Mouse (Mus musculus): ENCODE results near the gene Olfr902. TPM values are rescaled to one million over a fixed set of nuclear protein-coding genes. Genes with fewer than 3 reads are reported as not detected.

Olfr902 gene
- polyA plus RNA-seq, 1 experiment = not detected

GRCm38 (mm10) chr9:38470807-38471206 lies 23.4 kb downstream of the Olfr902 start, which contains the start of gene Olfr905:
Gene Olfr905, plus strand, starts transcription at chr9:38471107.
- H3K36me3 ChIP-seq (ENCODE audit: control insufficient read depth, insufficient read depth, low read length) = no peaks in the 10 kb centered on the region
- TF ChIP-seq CTCF (conservative IDR thresholded peaks at IDR 0.05; ENCODE audit: insufficient read depth, insufficient read length, low read depth, low read length) (no peak), POLR2A (IDR thresholded peaks at IDR 0.05; ENCODE audit: low read depth, low read length) (no peak)
- H3K27me3 ChIP-seq (replicated peaks; ENCODE audit: control insufficient read depth, insufficient read depth, low read length) = no peaks in the 10 kb centered on the region
- no peak for DNase-seq
- H3K27ac ChIP-seq (ENCODE audit: insufficient read depth, low read depth, low read length) = no peak within 1 kb of the TSS
- no peak within 1 kb of the TSS for H3K4me3 ChIP-seq (ENCODE audit: insufficient read depth, low read depth, low read length)
- no peaks in the 10 kb centered on the region for H3K4me1 ChIP-seq (ENCODE audit: control insufficient read depth, insufficient read depth, low read length)

DNA sequence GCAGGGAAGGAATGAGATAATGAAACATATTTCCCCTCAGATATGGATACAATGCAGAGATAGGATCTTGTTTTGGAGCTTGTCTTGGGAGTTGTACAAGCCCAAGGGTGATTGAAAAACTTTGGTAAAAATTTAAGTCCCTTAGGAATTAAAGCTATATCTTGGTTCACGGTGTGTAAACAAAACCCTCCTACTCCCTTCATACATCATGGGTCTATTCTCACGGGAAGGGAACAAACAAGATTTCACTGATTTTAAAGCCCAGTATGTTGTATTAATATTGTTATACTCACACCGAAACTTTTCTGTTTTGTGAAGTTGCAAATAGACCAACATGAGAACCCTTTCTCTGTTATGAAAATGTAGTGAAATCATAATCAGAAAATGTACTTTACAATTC lies 39.3 kb downstream of the Olfr902 start, which contains the start of gene Olfr906:
Olfr906 (plus strand) TSS at position 301 of the 400 bp plus-strand sequence.
- no peak within 1 kb of the TSS for H3K4me3 ChIP-seq (ENCODE audit: insufficient read depth, low read depth, low read length)
- H3K36me3 ChIP-seq (ENCODE audit: control insufficient read depth, insufficient read depth, low read length) = no peaks in the 10 kb centered on the region
- H3K4me1 ChIP-seq (ENCODE audit: control insufficient read depth, insufficient read depth, low read length) = no peaks in the 10 kb centered on the region
- no peak for TF ChIP-seq CTCF (conservative IDR thresholded peaks at IDR 0.05; ENCODE audit: insufficient read depth, insufficient read length, low read depth, low read length)
- TF ChIP-seq POLR2A (IDR thresholded peaks at IDR 0.05; ENCODE audit: low read depth, low read length) = no peak
- WGBS = 71% methylated on average over 3 of the region's 3 CpGs
- DNase-seq = no peak
- H3K27ac ChIP-seq (ENCODE audit: insufficient read depth, low read depth, low read length) = no peak within 1 kb of the TSS
- no peaks in the 10 kb centered on the region for H3K27me3 ChIP-seq (replicated peaks; ENCODE audit: control insufficient read depth, insufficient read depth, low read length)

DNA sequence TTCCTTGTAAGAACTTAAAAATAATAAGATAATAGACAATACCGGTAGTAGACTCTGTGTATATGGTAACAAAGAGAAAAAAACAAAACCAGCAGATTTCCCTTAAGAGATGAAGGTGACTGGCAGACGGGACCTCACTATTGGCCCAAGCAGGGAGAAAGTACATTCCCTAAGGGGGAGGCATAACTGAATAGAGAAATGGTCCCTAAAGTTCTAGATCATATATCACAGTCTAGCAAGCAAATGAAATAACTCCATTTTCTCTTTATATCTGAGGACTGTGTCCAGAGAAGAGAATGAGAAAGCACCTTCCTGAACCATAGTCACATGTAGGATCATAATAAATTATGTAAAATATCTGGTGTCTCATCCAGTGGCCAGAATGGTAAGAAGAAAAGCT lies 48.0 kb downstream of the Olfr902 start, which contains the start of gene Olfr907:
Olfr907 (plus strand) TSS at position 301 of the 400 bp plus-strand sequence.
- Histone ChIP-seq H3K4me1 (ENCODE audit: control insufficient read depth, insufficient read depth, low read length) (no peaks in the 10 kb centered on the region), H3K36me3 (ENCODE audit: control insufficient read depth, insufficient read depth, low read length) (no peaks in the 10 kb centered on the region), H3K4me3 (ENCODE audit: insufficient read depth, low read depth, low read length) (no peak within 1 kb of the TSS), H3K27me3 (replicated peaks; ENCODE audit: control insufficient read depth, insufficient read depth, low read length) (no peaks in the 10 kb centered on the region), H3K27ac (ENCODE audit: insufficient read depth, low read depth, low read length) (no peak within 1 kb of the TSS)
- no peak for TF ChIP-seq CTCF (conservative IDR thresholded peaks at IDR 0.05; ENCODE audit: insufficient read depth, insufficient read length, low read depth, low read length)
- no peak for TF ChIP-seq POLR2A (IDR thresholded peaks at IDR 0.05; ENCODE audit: low read depth, low read length)
- WGBS = 76% methylated on average over 2 of the region's 2 CpGs
- DNase-seq = no peak

Other genes starting within 250 kb of the Olfr902 start
- gene Olfr893, start 239.3 kb upstream of the Olfr902 start, polyA plus RNA-seq (2012; rRNA removed) = not detected in 2 replicates
- not detected in 2 replicates for gene Olfr894, start 229.6 kb upstream of the Olfr902 start, polyA plus RNA-seq (2012; rRNA removed)
- not detected in 2 replicates for gene Olfr143, start 194.9 kb upstream of the Olfr902 start, polyA plus RNA-seq (2012; rRNA removed)
- gene Olfr895, start 179.8 kb upstream of the Olfr902 start, polyA plus RNA-seq (2012; rRNA removed) = not detected in 2 replicates
- not detected in 2 replicates for gene Olfr896-ps1, start 156.5 kb upstream of the Olfr902 start, polyA plus RNA-seq (2012; rRNA removed)
- not detected in 2 replicates for gene Olfr25, start 118.6 kb upstream of the Olfr902 start, polyA plus RNA-seq (2012; rRNA removed)
- gene Olfr898, start 99.2 kb upstream of the Olfr902 start, polyA plus RNA-seq (2012; rRNA removed) = not detected in 2 replicates
- gene Olfr250, start 80.8 kb upstream of the Olfr902 start, polyA plus RNA-seq (2012; rRNA removed) = not detected in 2 replicates
- not detected in 2 replicates for gene Olfr251, start 70.6 kb upstream of the Olfr902 start, polyA plus RNA-seq (2012; rRNA removed)
- gene Olfr147, start 46.0 kb upstream of the Olfr902 start, polyA plus RNA-seq (2012; rRNA removed) = not detected in 2 replicates
- not detected in 2 replicates for gene Olfr901, start 18.2 kb upstream of the Olfr902 start, polyA plus RNA-seq (2012; rRNA removed)
- gene Olfr904, start 15.5 kb downstream of the Olfr902 start, polyA plus RNA-seq (2012; rRNA removed) = not detected in 2 replicates
- gene Olfr905, start 23.5 kb downstream of the Olfr902 start, polyA plus RNA-seq (2012; rRNA removed) = not detected in 2 replicates
- gene Olfr906, start 39.4 kb downstream of the Olfr902 start, polyA plus RNA-seq (2012; rRNA removed) = not detected in 2 replicates
- gene Olfr907, start 48.1 kb downstream of the Olfr902 start, polyA plus RNA-seq (2012; rRNA removed) = not detected in 2 replicates
- gene Olfr911-ps1, start 73.9 kb downstream of the Olfr902 start, polyA plus RNA-seq (2012; rRNA removed) = not detected in 2 replicates
- not detected in 2 replicates for gene Olfr910, start 90.2 kb downstream of the Olfr902 start, polyA plus RNA-seq (2012; rRNA removed)
- not detected in 2 replicates for gene Olfr912, start 132.5 kb downstream of the Olfr902 start, polyA plus RNA-seq (2012; rRNA removed)
- gene Olfr913, start 145.1 kb downstream of the Olfr902 start, polyA plus RNA-seq (2012; rRNA removed) = not detected in 2 replicates
- not detected in 2 replicates for gene Olfr914, start 157.4 kb downstream of the Olfr902 start, polyA plus RNA-seq (2012; rRNA removed)
- not detected in 2 replicates for gene Olfr916, start 212.2 kb downstream of the Olfr902 start, polyA plus RNA-seq (2012; rRNA removed)
- not detected in 2 replicates for gene Olfr917, start 218.2 kb downstream of the Olfr902 start, polyA plus RNA-seq (2012; rRNA removed)
- gene Olfr918, start 226.9 kb downstream of the Olfr902 start, polyA plus RNA-seq (2012; rRNA removed) = not detected in 2 replicates